Mouse (Mus musculus): Measurements from ENCODE around the gene Suox. TPM values are rescaled to one million over a fixed set of nuclear protein-coding genes. Genes with fewer than 3 reads are reported as not detected.
"Not testable (repeated sequence)": the region's sequence is repeated elsewhere in the genome, so short reads cannot be mapped to it uniquely, and the experiment has no call there.

Suox gene
- total RNA-seq, 2 experiments from 2014 or later, result 10.5 to 11.0 TPM

- intact Hi-C loops (cut with DNase I), result no loop called here
- no peak for DNase-seq
Measured at GRCm38 (mm10) chr10:128665307-128665706, 8.6 kb downstream of the Suox start.

GRCm38 (mm10) chr10:128664808-128665207 lies 9.1 kb downstream of the Suox start:
- intact Hi-C loops (cut with DNase I), result no loop called here
- no peak for DNase-seq

- intact Hi-C loops (cut with DNase I), result no loop called here
- DNase-seq, result no peak
Measured at GRCm38 (mm10) chr10:128663441-128664220, 10.2 kb downstream of the Suox start.

- no peak for DNase-seq
- intact Hi-C loops (cut with DNase I), result no loop called here
Measured at GRCm38 (mm10) chr10:128662465-128662864, 11.4 kb downstream of the Suox start.

DNA sequence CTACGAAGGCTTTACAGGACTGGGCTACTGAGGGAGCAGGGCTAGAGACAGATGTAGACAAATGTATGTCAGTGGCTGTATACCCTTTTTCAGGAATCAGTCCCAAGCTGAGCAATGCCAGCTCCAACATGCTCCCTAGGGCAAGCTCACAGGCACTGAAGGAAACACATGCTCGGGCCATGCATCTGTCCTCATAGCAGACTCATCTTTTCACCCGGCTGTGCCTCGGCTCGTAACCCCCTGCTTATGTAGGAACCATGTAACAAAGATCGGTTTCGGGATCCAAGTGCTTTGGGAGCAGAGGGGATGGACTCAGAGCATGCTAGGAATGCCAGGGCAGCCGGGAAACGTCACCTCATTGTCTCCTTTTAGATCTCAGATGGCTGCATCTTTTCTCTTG lies 14.4 kb downstream of the Suox start:
- no peak for DNase-seq
- intact Hi-C loops (cut with DNase I), result no loop called here

DNA sequence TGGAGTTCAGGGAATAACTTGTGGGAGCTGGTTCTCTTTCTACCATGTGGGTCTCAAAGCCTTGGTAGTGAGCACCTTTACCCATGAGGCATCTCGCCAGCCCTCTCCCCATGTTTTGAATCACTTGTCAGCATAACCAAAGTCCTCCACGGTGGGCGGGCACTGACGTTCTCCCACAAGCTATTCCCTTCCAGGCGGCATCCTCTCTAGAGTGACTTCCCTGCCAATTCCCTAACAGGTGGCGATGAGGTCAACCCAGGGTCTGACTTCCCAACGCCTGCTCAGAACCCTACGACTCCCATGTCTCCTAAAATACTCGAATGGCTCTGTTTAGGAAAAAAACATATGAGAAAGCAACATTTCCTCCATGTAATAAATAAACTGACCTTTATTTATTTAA lies 16.0 kb downstream of the Suox start:
- intact Hi-C loops (cut with DNase I), result no loop called here
- DNase-seq, result no peak

GRCm38 (mm10) chr10:128656731-128657130 lies 17.1 kb downstream of the Suox start:
- no peak for DNase-seq
- intact Hi-C loops (cut with DNase I), result no loop called here

DNA sequence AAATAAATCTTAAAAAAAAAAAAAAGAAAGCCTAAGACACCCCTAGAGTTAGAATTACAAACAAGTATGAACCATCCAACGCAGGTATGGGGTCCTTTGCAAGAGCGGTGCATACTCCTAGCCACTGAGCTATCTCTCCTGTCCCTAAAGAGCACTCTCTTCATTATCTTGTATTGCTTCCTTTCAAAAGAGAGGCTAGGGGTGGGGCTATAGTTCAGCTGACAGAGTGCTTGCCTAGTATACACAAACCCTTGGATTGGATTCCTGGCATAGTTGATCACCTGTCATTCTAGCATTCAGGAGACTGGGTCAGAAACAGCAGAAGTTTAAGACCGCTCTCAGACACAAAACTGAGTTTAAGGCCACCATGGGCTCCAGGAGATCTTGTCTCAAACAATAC lies 18.6 kb downstream of the Suox start:
- intact Hi-C loops (cut with DNase I), result no loop called here
- no peak for DNase-seq

DNA sequence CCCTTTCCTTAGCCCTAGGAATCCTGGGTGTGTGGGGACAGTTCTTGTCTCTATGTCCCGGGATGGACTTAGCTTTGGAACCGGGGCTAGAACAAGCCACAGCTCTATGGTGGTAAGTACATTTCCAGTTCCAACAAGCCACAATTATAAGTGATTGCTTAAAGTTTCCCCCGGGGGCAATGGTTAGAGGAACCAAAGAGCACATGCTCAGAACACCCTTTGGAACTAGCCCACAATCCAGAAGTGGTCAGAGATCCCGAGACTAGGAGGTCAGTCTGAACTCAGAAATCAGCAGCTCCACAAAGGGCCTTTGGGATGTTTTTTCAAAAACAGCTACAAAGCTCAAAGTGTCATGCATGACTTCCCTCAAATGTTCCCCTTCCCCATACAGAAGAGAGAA lies 20.0 kb downstream of the Suox start:
- no peak for DNase-seq
- intact Hi-C loops (cut with DNase I), result no loop called here

- peak; percentile 61 for DNase-seq
- intact Hi-C loops (cut with DNase I), result no loop called here
Measured at GRCm38 (mm10) chr10:128646139-128647089, 27.5 kb downstream of the Suox start.

DNA sequence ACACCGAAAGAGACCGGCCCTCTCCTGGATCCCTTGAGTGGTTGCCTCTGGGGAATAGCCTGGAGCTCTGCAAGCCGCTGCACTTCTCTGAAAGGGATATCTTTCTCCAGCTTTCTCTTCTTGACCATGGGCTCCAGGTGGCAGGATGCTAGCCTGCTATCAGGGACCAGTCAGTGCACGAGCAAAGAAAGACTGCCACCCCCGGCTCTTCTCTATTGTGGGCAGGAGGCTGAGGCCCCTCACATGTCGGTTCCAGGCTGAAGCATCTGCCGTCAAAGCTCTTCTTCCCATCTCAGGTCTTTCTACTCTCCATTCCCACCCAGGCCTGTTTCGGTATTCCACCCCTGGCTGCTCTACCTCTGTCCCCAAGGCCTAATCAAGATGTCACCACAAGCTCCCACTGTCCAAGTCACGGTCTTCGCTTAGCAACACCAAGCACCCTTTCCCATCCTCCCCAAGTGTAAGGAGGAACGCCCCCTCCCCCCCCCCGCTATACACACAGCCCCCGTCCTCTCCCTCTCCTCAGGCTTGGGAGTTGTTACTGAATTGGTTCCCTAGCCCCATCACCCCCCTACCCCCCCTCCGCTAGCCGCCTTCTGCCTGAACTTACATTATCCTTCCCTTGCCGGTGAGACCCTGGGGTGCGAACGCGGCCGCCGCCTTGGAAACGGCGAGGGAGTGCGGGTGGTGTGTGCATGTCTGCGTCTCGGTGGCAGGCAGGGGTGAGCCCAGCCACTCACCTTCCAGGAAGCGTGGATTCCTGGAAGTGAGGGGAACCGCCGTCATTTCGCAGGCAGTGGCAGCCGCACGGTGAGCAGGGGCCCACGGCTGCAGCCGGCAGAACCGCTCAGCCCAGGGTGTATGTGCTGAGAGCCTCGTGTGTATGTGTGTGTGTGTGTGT lies 28.5 kb downstream of the Suox start, which contains the start of gene Ikzf4:
Gene Ikzf4, minus strand, starts transcription at position 881 of the 901 bp plus-strand sequence.
- peak; percentile 52 for DNase-seq
- intact Hi-C loops (cut with DNase I), result no loop called here

DNA sequence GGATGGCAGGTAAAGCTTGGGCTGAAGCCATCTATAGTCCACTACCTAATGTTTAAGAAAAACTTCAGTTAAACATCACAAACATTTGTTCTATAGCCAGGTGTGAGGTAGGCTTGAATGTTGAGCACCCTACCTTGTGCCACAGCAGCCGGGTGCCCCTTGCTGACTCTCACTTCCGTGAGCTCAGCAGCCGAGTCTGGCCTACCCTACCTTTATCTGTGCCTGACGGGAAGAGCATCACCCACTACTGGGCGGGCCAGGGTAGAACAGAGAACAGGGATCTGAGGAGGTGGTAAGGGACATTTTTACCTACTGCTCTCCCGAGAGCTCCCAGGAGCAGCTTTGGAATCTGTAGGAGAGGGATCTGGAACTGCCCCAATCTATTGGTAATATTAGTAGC lies 31.1 kb downstream of the Suox start:
- intact Hi-C loops (cut with DNase I), result no loop called here
- no peak for DNase-seq

GRCm38 (mm10) chr10:128641871-128642270 lies 32.0 kb downstream of the Suox start:
- intact Hi-C loops (cut with DNase I), result no loop called here
- no peak for DNase-seq

DNA sequence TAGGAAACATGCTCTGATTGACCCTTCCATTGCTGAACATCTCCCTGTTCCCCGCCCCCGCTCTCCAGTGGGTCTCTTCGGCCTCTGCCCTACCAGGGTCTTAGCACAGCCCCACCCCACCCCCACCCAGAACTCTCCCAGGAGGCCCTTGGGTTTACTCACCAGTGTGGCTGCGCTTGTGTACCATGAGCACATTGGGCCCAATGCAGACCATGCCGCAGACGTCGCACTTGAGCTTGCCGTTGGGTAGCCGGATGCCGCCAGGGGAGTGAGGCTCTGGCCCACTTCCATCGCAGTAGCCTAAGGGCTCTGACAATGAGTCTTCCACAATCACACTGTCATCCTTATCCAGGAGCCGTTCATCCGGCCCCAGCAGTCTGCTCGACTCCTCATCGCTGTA lies 33.0 kb downstream of the Suox start:
- intact Hi-C loops (cut with DNase I), result no loop called here
- DNase-seq, result no peak

DNA sequence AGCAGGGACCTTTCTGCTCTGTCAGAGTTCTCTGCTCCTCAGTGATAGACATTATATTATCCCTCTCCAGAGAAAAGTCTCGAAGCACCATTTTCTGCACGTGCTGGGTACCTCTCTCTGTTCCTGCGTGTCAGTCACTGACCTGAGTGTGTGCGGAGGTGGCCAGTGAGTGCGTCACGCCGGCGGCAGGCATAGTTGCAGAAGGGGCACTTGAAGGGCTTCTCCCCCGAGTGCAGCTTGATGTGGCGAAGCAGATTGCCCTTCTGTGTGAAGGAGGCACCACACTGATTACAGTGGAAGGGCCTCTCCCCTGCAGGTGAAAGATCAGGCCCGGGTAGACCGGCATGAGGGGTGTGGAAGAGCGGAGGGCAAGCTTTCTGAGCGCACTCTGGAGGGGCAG lies 33.9 kb downstream of the Suox start:
- intact Hi-C loops (cut with DNase I), result no loop called here

GRCm38 (mm10) chr10:128637011-128637410 lies 36.9 kb downstream of the Suox start:
- intact Hi-C loops (cut with DNase I), result no loop called here
- no peak for DNase-seq

More for the DNA sequence above, 33.9 kb downstream of the Suox start:
- no peak for DNase-seq

DNA sequence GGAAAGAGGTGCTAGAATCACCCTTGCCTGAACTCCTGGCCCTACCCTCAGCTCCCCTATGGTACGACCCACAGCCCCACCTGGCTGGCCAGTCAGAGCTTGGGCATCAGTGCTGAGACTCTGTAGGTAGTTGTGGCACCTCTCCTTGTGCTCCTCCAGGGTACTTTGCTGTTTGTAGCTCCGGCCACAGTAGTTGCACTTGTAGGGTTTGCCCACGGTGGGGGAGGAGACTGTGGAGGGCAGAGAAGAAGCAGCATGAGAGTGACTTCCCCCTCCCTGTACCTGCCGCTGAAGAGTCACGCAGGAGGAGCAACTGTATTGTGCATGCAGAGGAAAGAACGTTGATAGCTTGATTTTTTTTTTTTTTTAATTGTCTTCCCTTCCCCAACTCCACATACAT lies 37.3 kb downstream of the Suox start:
- DNase-seq, result no peak
- intact Hi-C loops (cut with DNase I), result no loop called here

DNA sequence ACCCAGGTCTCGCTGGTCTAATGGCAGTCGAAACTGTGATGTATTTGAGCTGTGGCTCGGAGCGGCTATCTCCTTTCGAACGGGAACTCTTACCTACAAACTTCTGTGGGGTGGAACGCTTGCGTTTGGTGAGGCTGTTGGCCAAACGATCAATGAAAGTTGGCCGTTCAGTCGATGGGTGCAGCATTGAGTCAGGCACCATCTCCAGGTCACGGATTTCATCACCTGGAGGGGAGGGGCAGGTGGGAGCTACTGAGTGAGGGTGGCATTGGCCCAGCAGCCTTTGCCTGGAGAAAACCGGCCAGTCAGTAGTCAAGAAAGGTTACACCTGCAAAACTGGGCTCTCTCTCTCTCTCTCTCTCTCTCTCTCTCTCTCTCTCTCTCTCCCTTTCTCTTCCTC lies 38.2 kb downstream of the Suox start:
- DNase-seq, result no peak
- intact Hi-C loops (cut with DNase I), result no loop called here

GRCm38 (mm10) chr10:128631571-128631970 lies 42.3 kb downstream of the Suox start:
- DNase-seq, result no peak

GRCm38 (mm10) chr10:128630306-128630705 lies 43.6 kb downstream of the Suox start:
- DNase-seq; intact Hi-C loops (cut with DNase I): not testable (repeated sequence)

More at GRCm38 (mm10) chr10:128631571-128631970, 42.3 kb downstream of the Suox start:
- intact Hi-C loops (cut with DNase I), result no loop called here

DNA sequence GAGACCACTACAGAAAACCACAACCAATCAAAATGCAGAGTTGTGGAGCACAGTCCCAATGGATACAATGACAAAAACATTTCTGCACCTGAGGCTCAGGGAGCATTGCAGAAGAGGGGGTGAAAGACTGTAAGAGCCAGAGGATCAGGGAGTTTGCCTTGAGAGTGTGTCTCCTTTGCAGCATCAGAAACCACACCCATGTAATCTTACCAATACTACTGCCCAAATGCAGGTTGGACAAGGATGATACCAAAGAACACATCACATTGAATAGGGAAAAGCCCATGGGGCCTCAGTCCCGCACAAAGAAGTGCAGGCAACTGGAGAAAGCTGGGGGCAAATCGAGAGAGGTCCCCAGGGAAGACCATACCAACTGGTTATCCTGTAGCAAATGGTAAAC lies 44.1 kb downstream of the Suox start:
- intact Hi-C loops (cut with DNase I), result no loop called here
- DNase-seq, result no peak

Measured in left cerebral cortex, postnatal 4 days (tissue).